Mouse (Mus musculus) embryonic facial prominence, embryonic 10.5 days (tissue): ENCODE data around the gene St6gal1. TPM values are rescaled to one million over a fixed set of nuclear protein-coding genes. Genes with fewer than 3 reads are reported as not detected.
A peak's percentile ranks its signal among the peaks of the same experiment; 100 is the strongest.

Experiments used
- DNase-seq: peaks from one replicate; pipeline ENCODE4 v3.0.0-alpha.2; 2017; ENCODE audit warnings: low spot score
- H3K27ac ChIP-seq: fragments of 300-500 bp; sonication (generic); replicated peaks from 2 replicates; pipeline ENCODE4 v1.5.1; 2016; ENCODE audit warnings: mild to moderate bottlenecking
- H3K27me3 ChIP-seq: fragments of 300-500 bp; sonication (generic); replicated peaks from 2 replicates; pipeline ENCODE4 v1.6.1; 2016; ENCODE audit warnings: low read depth, mild to moderate bottlenecking; ENCODE audit not compliant: poor library complexity, severe bottlenecking
- H3K36me3 ChIP-seq: fragments of 300-500 bp; sonication (generic); replicated peaks from 2 replicates; pipeline ENCODE4 v1.6.1; 2016; ENCODE audit warnings: mild to moderate bottlenecking, moderate library complexity
- H3K4me1 ChIP-seq: fragments of 300-500 bp; sonication (generic); 2 replicates; pipeline ENCODE4 v1.6.1; 2016
- H3K4me3 ChIP-seq: fragments of 300-500 bp; sonication (generic); 2 replicates; pipeline ENCODE4 v1.5.1; 2016; ENCODE audit warnings: mild to moderate bottlenecking, moderate library complexity
- H3K9me3 ChIP-seq: fragments of 300-500 bp; sonication (generic); 2 replicates; pipeline ENCODE4 v1.6.1; 2016; ENCODE audit warnings: mild to moderate bottlenecking
- WGBS: fragments of 180-500 bp; shearing (Covaris S2); methylation state at CpG from one replicate; pipeline ENCODE4 v1.1.7; 2016; 5-methylcytosine and 5-hydroxymethylcytosine counted together
- polyA plus RNA-seq: library from polyadenylated mRNA; unstranded; fragments of >200 nt; fragmentation: Nextera tagmentation; extraction: Ambion mirVana; gene quantifications from 2 replicates; pipeline ENCODE4 v1.2.1, GENCODE M21; 2016

Gene St6gal1
- polyA plus RNA-seq, 1 experiment from 2014 or later: 27.3 TPM

- Histone ChIP-seq H3K4me3 (no peak overlapping the region), H3K9me3 (no peaks in the 10 kb centered on the region), H3K4me1 (no peaks in the 10 kb centered on the region), H3K27me3 (no peaks in the 10 kb centered on the region), H3K36me3 (peaks cover 45% of the 10 kb centered on the region), H3K27ac (no peak overlapping the region)
- WGBS: 83% methylated on average over 3 of the region's 3 CpGs
- no peak for DNase-seq
These were observed 137.0 kb downstream of the St6gal1 start for GRCm38 (mm10) chr16:23361434-23361970.

DNA sequence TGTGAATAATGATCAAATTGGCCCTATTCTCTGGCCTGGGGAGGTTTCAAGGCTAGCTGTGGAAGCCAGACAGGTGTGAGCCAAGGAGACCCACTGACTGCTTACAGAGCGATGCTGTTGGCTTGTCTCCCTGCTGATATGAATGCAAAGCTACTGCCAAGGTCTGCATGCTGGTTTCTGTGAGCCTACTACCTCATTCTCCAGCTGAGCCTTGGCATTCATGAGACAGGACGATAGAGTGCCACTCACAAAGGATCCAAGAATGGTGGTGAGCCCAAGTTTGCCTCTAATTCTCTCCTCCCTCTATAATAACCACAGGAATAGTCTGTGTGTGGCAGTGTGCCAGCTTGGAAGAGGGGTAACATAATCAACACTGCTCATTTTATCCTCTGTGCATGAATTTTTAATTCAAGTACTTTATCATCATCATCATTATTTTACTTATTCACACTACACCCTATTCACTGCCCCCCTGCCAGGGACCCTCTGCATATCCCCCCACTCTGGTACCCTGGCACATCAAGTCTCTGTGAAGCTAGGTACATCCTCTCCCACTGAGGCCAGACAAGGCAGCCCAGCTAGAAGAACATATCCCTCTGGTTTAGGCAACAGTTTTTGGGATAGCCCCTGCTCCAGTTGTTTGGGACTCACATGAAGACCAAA, 139.9 kb downstream of the St6gal1 start:
- DNase-seq: no peak
- 86% methylated on average over 2 of the region's 2 CpGs for WGBS
- Histone ChIP-seq H3K36me3 (peaks cover 16% of the 10 kb centered on the region), H3K4me1 (no peaks in the 10 kb centered on the region), H3K4me3 (no peak overlapping the region), H3K27ac (no peak overlapping the region), H3K27me3 (no peaks in the 10 kb centered on the region), H3K9me3 (no peaks in the 10 kb centered on the region)

GRCm38 (mm10) chr16:23369124-23369523, 144.6 kb downstream of the St6gal1 start:
- no peak overlapping the region for H3K4me3 ChIP-seq
- DNase-seq: no peak

GRCm38 (mm10) chr16:23370724-23371123, 146.2 kb downstream of the St6gal1 start:
- Histone ChIP-seq H3K36me3 (no peaks in the 10 kb centered on the region), H3K27ac (no peak overlapping the region), H3K4me1 (no peaks in the 10 kb centered on the region), H3K4me3 (no peak overlapping the region), H3K27me3 (no peaks in the 10 kb centered on the region), H3K9me3 (no peaks in the 10 kb centered on the region)
- 89% methylated on average over 7 of the region's 7 CpGs for WGBS
- no peak for DNase-seq

More at GRCm38 (mm10) chr16:23369124-23369523, 144.6 kb downstream of the St6gal1 start:
- no peaks in the 10 kb centered on the region for H3K27me3 ChIP-seq
- no peaks in the 10 kb centered on the region for H3K9me3 ChIP-seq
- H3K4me1 ChIP-seq: no peaks in the 10 kb centered on the region
- H3K27ac ChIP-seq: no peak overlapping the region
- H3K36me3 ChIP-seq: no peaks in the 10 kb centered on the region
- WGBS: 66% methylated on average over 3 of the region's 3 CpGs

GRCm38 (mm10) chr16:23372340-23372739, 147.8 kb downstream of the St6gal1 start:
- no peaks in the 10 kb centered on the region for H3K4me1 ChIP-seq
- WGBS: 90% methylated on average over 2 of the region's 2 CpGs
- H3K4me3 ChIP-seq: no peak overlapping the region
- H3K27ac ChIP-seq: no peak overlapping the region
- no peaks in the 10 kb centered on the region for H3K27me3 ChIP-seq
- no peaks in the 10 kb centered on the region for H3K9me3 ChIP-seq
- no peak for DNase-seq
- no peaks in the 10 kb centered on the region for H3K36me3 ChIP-seq

DNA sequence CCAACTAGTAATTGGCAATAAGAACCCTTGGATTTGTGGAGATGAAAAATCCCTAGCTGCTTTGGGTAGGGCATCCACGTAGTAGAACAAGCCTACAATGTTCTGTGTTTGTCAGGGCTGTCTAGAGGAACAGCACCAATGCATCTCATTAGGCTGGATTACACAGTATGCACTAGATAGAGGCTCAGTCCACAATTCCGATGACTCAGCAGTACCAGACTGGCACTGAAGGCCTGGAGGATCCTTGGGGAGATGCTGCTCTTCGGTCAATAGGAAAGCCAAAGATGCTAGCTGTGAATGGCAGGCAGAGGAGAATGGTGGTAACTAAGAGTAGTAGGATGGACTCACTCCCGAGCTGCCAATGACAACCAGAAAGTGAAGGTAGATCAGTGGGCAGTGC, 149.5 kb downstream of the St6gal1 start:
- Histone ChIP-seq H3K9me3 (no peaks in the 10 kb centered on the region), H3K36me3 (no peaks in the 10 kb centered on the region), H3K4me1 (no peaks in the 10 kb centered on the region), H3K4me3 (no peak overlapping the region), H3K27me3 (no peaks in the 10 kb centered on the region), H3K27ac (no peak overlapping the region)
- 90% methylated on average over 4 of the region's 4 CpGs for WGBS
- no peak for DNase-seq

GRCm38 (mm10) chr16:23374938-23375337, 150.4 kb downstream of the St6gal1 start:
- Histone ChIP-seq H3K27ac (no peak overlapping the region), H3K27me3 (no peaks in the 10 kb centered on the region), H3K9me3 (no peaks in the 10 kb centered on the region), H3K4me3 (no peak overlapping the region), H3K4me1 (no peaks in the 10 kb centered on the region), H3K36me3 (no peaks in the 10 kb centered on the region)
- DNase-seq: no peak
- 86% methylated on average over 5 of the region's 5 CpGs for WGBS

GRCm38 (mm10) chr16:23376189-23376588, 151.6 kb downstream of the St6gal1 start:
- 67% methylated on average over 10 of the region's 10 CpGs for WGBS
- Histone ChIP-seq H3K4me1 (no peaks in the 10 kb centered on the region), H3K27ac (no peak overlapping the region), H3K9me3 (no peaks in the 10 kb centered on the region), H3K4me3 (no peak overlapping the region), H3K27me3 (no peaks in the 10 kb centered on the region), H3K36me3 (no peaks in the 10 kb centered on the region)
- no peak for DNase-seq

GRCm38 (mm10) chr16:23379536-23380230, 155.1 kb downstream of the St6gal1 start:
- no peaks in the 10 kb centered on the region for H3K27me3 ChIP-seq
- H3K36me3 ChIP-seq: no peaks in the 10 kb centered on the region
- H3K4me1 ChIP-seq: no peaks in the 10 kb centered on the region
- no peak overlapping the region for H3K27ac ChIP-seq
- WGBS: 89% methylated on average over 3 of the region's 3 CpGs
- no peak overlapping the region for H3K4me3 ChIP-seq
- no peak for DNase-seq
- H3K9me3 ChIP-seq: no peaks in the 10 kb centered on the region

- no peak for DNase-seq
These were observed 159.8 kb downstream of the St6gal1 start for GRCm38 (mm10) chr16:23384304-23384703.

DNA sequence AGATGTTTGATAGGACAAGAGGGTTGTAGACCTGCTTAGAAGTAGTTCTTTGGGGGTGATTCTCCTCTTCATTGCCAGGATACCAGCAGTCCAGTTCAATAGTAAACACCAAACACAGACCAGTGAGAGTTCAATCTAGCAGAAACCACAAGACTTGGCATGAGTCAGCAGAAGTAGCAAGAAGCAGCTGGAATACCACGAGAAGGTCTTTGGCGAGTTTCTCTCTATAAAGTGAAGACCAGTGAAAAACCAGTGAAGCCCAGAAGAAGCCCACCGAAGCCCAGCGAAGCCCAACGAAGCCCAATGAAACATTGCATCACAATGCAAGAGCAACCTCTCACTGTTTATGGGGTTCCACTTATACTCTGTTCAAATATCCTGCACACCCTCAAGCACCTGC, 173.4 kb downstream of the St6gal1 start:
- Histone ChIP-seq H3K27me3 (no peaks in the 10 kb centered on the region), H3K36me3 (no peaks in the 10 kb centered on the region), H3K4me3 (no peak overlapping the region), H3K9me3 (no peaks in the 10 kb centered on the region), H3K4me1 (peaks cover 20% of the 10 kb centered on the region), H3K27ac (no peak overlapping the region)
- 88% methylated on average over 5 of the region's 5 CpGs for WGBS
- DNase-seq: no peak

More at GRCm38 (mm10) chr16:23384304-23384703, 159.8 kb downstream of the St6gal1 start:
- no peaks in the 10 kb centered on the region for H3K9me3 ChIP-seq
- H3K4me3 ChIP-seq: no peak overlapping the region
- H3K27me3 ChIP-seq: no peaks in the 10 kb centered on the region
- H3K4me1 ChIP-seq: no peaks in the 10 kb centered on the region
- H3K36me3 ChIP-seq: no peaks in the 10 kb centered on the region
- H3K27ac ChIP-seq: no peak overlapping the region

- Histone ChIP-seq H3K4me1 (peaks cover 29% of the 10 kb centered on the region), H3K4me3 (no peak overlapping the region), H3K36me3 (no peaks in the 10 kb centered on the region), H3K27ac (peak overlapping the region; percentile 65), H3K27me3 (no peaks in the 10 kb centered on the region), H3K9me3 (no peaks in the 10 kb centered on the region)
- peak; percentile 18 for DNase-seq
- WGBS: 44% methylated on average over 4 of the region's 4 CpGs
These were observed 176.9 kb downstream of the St6gal1 start for GRCm38 (mm10) chr16:23401463-23401862.

GRCm38 (mm10) chr16:23401959-23402358, 177.4 kb downstream of the St6gal1 start:
- Histone ChIP-seq H3K9me3 (no peaks in the 10 kb centered on the region), H3K27me3 (no peaks in the 10 kb centered on the region), H3K4me1 (peaks cover 29% of the 10 kb centered on the region), H3K27ac (peak overlapping the region; percentile 65), H3K4me3 (no peak overlapping the region), H3K36me3 (no peaks in the 10 kb centered on the region)
- DNase-seq: peak; percentile 28
- 31% methylated on average over 3 of the region's 3 CpGs for WGBS
